In the genomic region with DNA sequence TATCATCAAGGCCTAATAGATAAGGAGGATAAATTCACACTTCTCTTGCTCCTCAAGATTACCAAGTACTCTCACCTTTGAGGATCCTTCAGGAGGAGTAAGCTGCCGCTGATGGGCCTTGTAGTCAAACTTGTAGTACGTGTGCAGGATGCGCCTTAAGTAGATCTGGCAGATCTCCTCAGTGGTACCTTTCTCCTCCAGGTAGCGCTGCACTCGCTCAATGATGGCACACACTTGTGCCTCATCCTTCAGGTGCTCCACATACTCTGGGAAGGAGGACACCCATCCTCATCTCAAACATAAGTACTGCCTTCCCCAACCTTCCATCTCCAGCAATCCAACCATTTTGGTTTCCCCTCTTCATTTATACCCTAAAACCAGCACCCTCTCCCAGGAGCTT, we compare ENCODE assay signal across 48 mouse cellular contexts. TPM values are rescaled to one million over a fixed set of nuclear protein-coding genes. Genes with fewer than 3 reads are reported as not detected.
"Had no signal": no experiment of that assay in that cellular context is flagged by ENCODE, and none has a peak within 500 bp of the region (broad histone marks: within the 10 kb centered on the region; RNA-seq: fewer than 3 reads in every experiment).

No protein-coding gene starts in this region.

- ATAC-seq: hindbrain, embryonic 16.5 days; hindbrain, postnatal 0 days; inflammation-experienced regulatory T-cells, adult 6 months; intestine, embryonic 15.5 days; intestine, embryonic 16.5 days; intestine, postnatal 0 days had no signal

- H3K4me2 ChIP-seq: heart, embryonic 11.5 days; heart, embryonic 12.5 days; heart, embryonic 13.5 days; heart, embryonic 15.5 days; hindbrain, embryonic 12.5 days; hindbrain, embryonic 13.5 days; hindbrain, embryonic 14.5 days; hindbrain, embryonic 15.5 days; intestine, embryonic 15.5 days; kidney, embryonic 15.5 days had no signal

- H3K9me3 ChIP-seq: heart, embryonic 10.5 days; heart, embryonic 12.5 days; heart, embryonic 13.5 days; heart, embryonic 15.5 days; hindbrain, embryonic 10.5 days; hindbrain, embryonic 12.5 days; hindbrain, embryonic 13.5 days; hindbrain, embryonic 15.5 days; intestine, embryonic 15.5 days; kidney, embryonic 15.5 days had no signal

- H3K4me3 ChIP-seq: heart, embryonic 10.5 days; heart, embryonic 12.5 days; heart, embryonic 13.5 days; heart, embryonic 15.5 days; hindbrain, embryonic 10.5 days; hindbrain, embryonic 12.5 days; hindbrain, embryonic 13.5 days; hindbrain, embryonic 15.5 days; intestine, embryonic 15.5 days; kidney, embryonic 15.5 days; layer of hippocampus, adult 2 months; left cerebral cortex, adult 2 months had no signal

- H3K27ac ChIP-seq: heart, embryonic 10.5 days; heart, embryonic 13.5 days; heart, embryonic 15.5 days; hindbrain, embryonic 10.5 days; hindbrain, embryonic 12.5 days; hindbrain, embryonic 13.5 days; hindbrain, embryonic 14.5 days; hindbrain, embryonic 15.5 days; hindbrain, postnatal 0 days; intestine, embryonic 15.5 days; kidney, embryonic 15.5 days; kidney, postnatal 0 days; layer of hippocampus, adult 2 months; left cerebral cortex, adult 2 months had no signal

- DNase-seq: heart, postnatal 10 days; heart, postnatal 36 days; heart, postnatal 4 days; kidney, adult 11 months; kidney, adult 18-20 months; kidney, adult 2 months; kidney, adult 8-10 months; kidney, adult 9 months; kidney, postnatal 10 days; kidney, postnatal 14 days; kidney, postnatal 36 days; kidney, postnatal 4 days; layer of hippocampus, adult 9-11 months; layer of hippocampus, postnatal 36 days had no signal

- H3K27me3 ChIP-seq: heart, embryonic 12.5 days; heart, embryonic 13.5 days; heart, embryonic 15.5 days; hindbrain, embryonic 12.5 days; hindbrain, embryonic 13.5 days; hindbrain, embryonic 15.5 days; intestine, embryonic 15.5 days; kidney, embryonic 15.5 days had no signal

- H3K4me1 ChIP-seq: heart, embryonic 10.5 days; heart, embryonic 12.5 days; heart, embryonic 13.5 days; heart, embryonic 15.5 days; hindbrain, embryonic 10.5 days; hindbrain, embryonic 12.5 days; hindbrain, embryonic 13.5 days; hindbrain, embryonic 15.5 days; intestine, embryonic 15.5 days; kidney, embryonic 15.5 days had no signal

- H3K9ac ChIP-seq: heart, embryonic 12.5 days; heart, embryonic 13.5 days; heart, embryonic 15.5 days; hindbrain, embryonic 12.5 days; hindbrain, embryonic 13.5 days; hindbrain, embryonic 14.5 days; hindbrain, embryonic 15.5 days; intestine, embryonic 15.5 days; kidney, embryonic 15.5 days had no signal

RNA-seq across cellular contexts. Expression of gene Il27, which starts 38.1 kb away (rescaled TPM):
- total RNA-seq: heart, postnatal 10 days; heart, postnatal 25 days; heart, postnatal 36 days; heart, postnatal 4 days; layer of hippocampus, adult 18-20 months; layer of hippocampus, adult 2 months; layer of hippocampus, adult 8-10 months; layer of hippocampus, postnatal 10 days; layer of hippocampus, postnatal 14 days; layer of hippocampus, postnatal 25 days; layer of hippocampus, postnatal 36 days; left cerebral cortex, adult 18-20 months; left cerebral cortex, adult 2 months had no signal
- polyA plus RNA-seq: heart, embryonic 10.5 days; heart, embryonic 11.5 days; heart, embryonic 12.5 days; heart, embryonic 13.5 days; heart, embryonic 14.5 days; heart, embryonic 16.5 days; heart, postnatal 0 days; hindbrain, embryonic 10.5 days; hindbrain, embryonic 11.5 days; hindbrain, embryonic 12.5 days; hindbrain, embryonic 13.5 days; hindbrain, embryonic 14.5 days; hindbrain, embryonic 15.5 days; hindbrain, embryonic 16.5 days; hindbrain, postnatal 0 days; inflammation-experienced regulatory T-cells, adult 6 months; intestine, embryonic 14.5 days; intestine, embryonic 15.5 days; intestine, embryonic 16.5 days; intestine, postnatal 0 days; kidney, embryonic 14.5 days; kidney, embryonic 15.5 days; kidney, embryonic 16.5 days; kidney, postnatal 0 days had no signal
